Mouse (Mus musculus) neutrophil, adult 5-6 weeks (primary cell): ENCODE measurements around the gene Rbm10. TPM values are rescaled to one million over a fixed set of nuclear protein-coding genes. Genes with fewer than 3 reads are reported as not detected.

Experiments
- ATAC-seq: fragments of 151-379, 151-347 bp; 2 replicates; pipeline ENCODE4 v1.8.0; 2017; ENCODE audit warnings: mild to moderate bottlenecking, moderate TSS enrichment; ENCODE audit not compliant: insufficient number of reproducible peaks, poor library complexity, low FRiP score, severe bottlenecking; ENCODE audit errors: extremely low read depth
- total RNA-seq: library from RNA; stranded (forward); fragments of 200-1000 nt; gene quantifications from 2 replicates; pipeline ENCODE4 v1.2.3, GENCODE M21; 2017

The Rbm10 gene
- total RNA-seq, 1 experiment from 2014 or later = 51.7 TPM

DNA sequence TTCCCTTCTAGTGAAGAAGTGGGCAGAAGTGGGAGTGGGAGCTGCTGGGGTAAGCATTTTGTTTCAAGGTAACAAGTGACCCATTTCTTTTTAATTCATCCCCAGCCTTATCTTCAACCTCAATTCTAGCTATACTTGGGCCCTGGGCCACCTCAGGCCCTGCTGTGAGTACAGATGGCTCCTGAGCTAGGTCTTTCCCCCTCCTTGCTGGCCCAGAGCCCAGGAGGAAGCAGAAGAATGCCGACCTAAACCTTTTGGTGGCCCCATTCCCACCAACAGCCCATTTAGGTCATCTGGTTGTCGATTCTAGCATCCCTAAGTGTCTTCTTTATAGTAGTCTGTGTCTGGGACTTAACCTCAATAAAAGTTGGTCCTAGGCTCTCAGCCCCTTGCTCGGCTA, 74.3 kb downstream of the Rbm10 start:
- no peak for ATAC-seq

DNA sequence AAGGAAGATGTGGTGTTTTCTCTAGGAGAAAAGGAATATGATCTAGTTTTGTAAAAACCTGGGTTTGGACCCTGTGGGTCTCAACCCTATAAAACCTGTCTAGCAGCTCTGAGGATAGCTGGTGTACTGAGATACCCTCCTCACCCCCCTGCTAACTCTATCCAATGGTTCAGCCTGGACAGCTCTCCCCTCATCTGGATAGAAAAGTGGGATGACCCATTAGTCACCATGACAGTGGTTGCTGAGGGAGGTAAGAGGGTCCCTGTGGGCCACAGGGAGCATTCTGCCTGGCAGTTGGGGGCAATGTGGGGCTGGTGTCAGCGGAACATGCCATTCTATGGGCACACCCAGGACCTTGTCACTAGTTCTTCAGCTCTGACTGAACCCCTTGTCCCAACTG, 75.3 kb downstream of the Rbm10 start:
- no peak for ATAC-seq

DNA sequence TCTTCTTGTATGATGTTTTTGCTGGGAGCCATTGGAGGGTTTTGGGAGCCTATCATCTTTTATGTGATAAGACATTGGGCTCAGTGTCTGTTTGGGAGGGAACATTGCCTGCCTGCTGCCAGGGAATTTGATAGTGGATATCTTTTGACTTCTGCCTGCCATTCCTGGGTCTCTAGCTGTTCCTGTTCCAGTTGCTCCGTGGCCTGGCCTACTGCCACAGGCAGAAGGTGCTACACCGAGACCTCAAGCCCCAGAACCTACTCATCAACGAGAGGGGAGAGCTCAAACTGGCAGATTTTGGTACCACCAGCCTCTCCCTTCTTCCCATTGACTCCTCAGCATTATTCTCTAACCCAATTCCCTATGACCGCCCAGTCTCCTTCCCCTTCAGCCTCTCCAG, 78.5 kb downstream of the Rbm10 start:
- ATAC-seq = no peak

Other genes with a start within 250 kb of the Rbm10 start
- gene Jade3, start 191.8 kb upstream of the Rbm10 start, total RNA-seq = 4.7 and 5.8 TPM in 2 replicates
- gene Rgn, start 67.7 kb upstream of the Rbm10 start, total RNA-seq = not detected in 2 replicates
- 60.2 and 70.2 TPM in 2 replicates for gene Ndufb11, start 116 bp downstream of the Rbm10 start, total RNA-seq
- 152 and 177 TPM in 2 replicates for gene Uba1, start 40.8 kb downstream of the Rbm10 start, total RNA-seq
- 65.8 and 67.2 TPM in 2 replicates for gene Cdk16, start 70.5 kb downstream of the Rbm10 start, total RNA-seq
- 16.7 and 20.8 TPM in 2 replicates for gene Usp11, start 86.4 kb downstream of the Rbm10 start, total RNA-seq
- gene Araf, start 180.3 kb downstream of the Rbm10 start, total RNA-seq = 92.4 and 100 TPM in 2 replicates